Mouse (Mus musculus) cerebellum, adult 18-20 months (tissue): Measurements from ENCODE around the gene Nmb.

Experiments used
- DNase-seq, 2 experiments: peaks; one replicate each; pipeline ENCODE4 v3.0.0; 2021

Nmb gene

GRCm38 (mm10) chr7:80857181-80857580 is 47.7 kb downstream of the Nmb start:
- DNase-seq: peak; percentile 83 to 85

GRCm38 (mm10) chr7:80855316-80855715 is 49.6 kb downstream of the Nmb start:
- no peak for DNase-seq

- DNase-seq: no peak
These were observed 51.7 kb downstream of the Nmb start for GRCm38 (mm10) chr7:80853218-80853617.
